In the genomic region with DNA sequence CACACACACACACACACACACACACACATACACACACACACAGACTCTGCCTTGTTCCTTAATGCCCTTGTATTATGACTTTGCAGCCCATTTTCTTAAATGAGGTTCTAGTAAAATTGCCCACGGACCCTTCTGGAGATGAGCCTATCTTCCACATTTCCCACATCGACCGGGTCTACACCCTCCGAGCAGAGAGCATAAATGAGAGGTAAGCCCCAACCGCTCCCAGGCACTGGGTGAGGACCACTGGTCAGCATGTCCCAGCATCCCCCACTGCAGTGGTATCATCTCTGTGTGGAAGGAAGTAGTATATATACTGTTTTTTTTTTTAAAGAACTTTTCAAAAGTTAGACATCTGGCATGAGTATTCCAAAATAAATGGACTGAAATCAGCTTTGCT, we compare ENCODE assay signal across 17 mouse cellular contexts.
"Had no signal": no experiment of that assay in that cellular context is flagged by ENCODE, and none has a peak within 500 bp of the region (broad histone marks: within the 10 kb centered on the region; RNA-seq: fewer than 3 reads in every experiment).

No protein-coding gene starts in this region.

- ATAC-seq: midbrain, embryonic 13.5 days; midbrain, embryonic 15.5 days had no signal

- H3K9me3 ChIP-seq: midbrain, embryonic 10.5 days; midbrain, embryonic 13.5 days; midbrain, embryonic 15.5 days; neural tube, embryonic 13.5 days; neural tube, embryonic 15.5 days had no signal

- H3K27ac ChIP-seq: midbrain, embryonic 10.5 days; midbrain, embryonic 13.5 days; midbrain, embryonic 15.5 days; neural tube, embryonic 13.5 days; neural tube, embryonic 15.5 days had no signal

- H3K4me3 ChIP-seq: midbrain, embryonic 10.5 days; midbrain, embryonic 13.5 days; midbrain, embryonic 15.5 days; myocyte; neural tube, embryonic 13.5 days; neural tube, embryonic 15.5 days had no signal

- DNase-seq: lung, adult 18-20 months; lung, embryonic 14.5 days; lung, postnatal 10 days; lung, postnatal 4 days; retina, postnatal 1 day; right cerebral cortex, adult 18-20 months; right cerebral cortex, postnatal 25 days; spleen, adult 18-20 months; thymus, adult 18-20 months; thymus, postnatal 14 days; thymus, postnatal 36 days had no signal

- H3K4me2 ChIP-seq: lung, embryonic 14.5 days; midbrain, embryonic 13.5 days; midbrain, embryonic 15.5 days; neural tube, embryonic 13.5 days; neural tube, embryonic 15.5 days had no signal

- H3K27me3 ChIP-seq: midbrain, embryonic 13.5 days; midbrain, embryonic 15.5 days; neural tube, embryonic 13.5 days; neural tube, embryonic 15.5 days had no signal

- H3K9ac ChIP-seq: lung, embryonic 14.5 days; midbrain, embryonic 13.5 days; midbrain, embryonic 15.5 days; neural tube, embryonic 13.5 days; neural tube, embryonic 15.5 days had no signal

- H3K4me1 ChIP-seq: midbrain, embryonic 10.5 days; midbrain, embryonic 13.5 days; midbrain, embryonic 15.5 days; neural tube, embryonic 13.5 days; neural tube, embryonic 15.5 days had no signal
